Mouse (Mus musculus): Measurements from ENCODE around the gene Mif4gd.
A peak's percentile ranks its signal among the peaks of the same experiment; 100 is the strongest.
"Not testable (repeated sequence)": the region's sequence is repeated elsewhere in the genome, so short reads cannot be mapped to it uniquely, and the experiment has no call there.

Gene Mif4gd

GRCm38 (mm10) chr11:115612410-115613137 lies at the start of gene Mif4gd:
Gene Mif4gd (minus strand): TSS chr11:115612969.
- peak; percentile 74 for DNase-seq

DNA sequence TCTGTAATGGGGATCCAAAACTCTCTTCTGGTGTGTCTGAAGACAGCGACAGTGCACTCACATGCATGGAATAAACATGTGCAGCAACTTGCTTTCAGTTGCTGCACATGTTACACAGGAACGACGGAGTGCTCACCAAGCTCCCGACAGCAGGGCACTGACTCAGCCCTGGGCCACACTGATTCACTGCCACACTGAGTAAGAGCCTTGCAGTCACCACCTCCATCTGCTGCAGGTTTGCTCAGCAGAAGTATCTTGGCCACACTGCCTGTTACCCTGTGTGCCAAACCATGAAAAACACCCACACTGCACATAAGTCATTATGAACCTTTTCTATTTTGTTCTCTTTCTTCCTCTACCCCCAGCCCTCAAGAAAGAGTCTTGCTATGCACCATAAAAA lies 47.6 kb upstream of the Mif4gd start:
- no peak for DNase-seq

- DNase-seq: no peak
These were observed 45.8 kb upstream of the Mif4gd start for GRCm38 (mm10) chr11:115658521-115658920.

- no peak for DNase-seq
These were observed 41.4 kb upstream of the Mif4gd start for GRCm38 (mm10) chr11:115654128-115654527.

GRCm38 (mm10) chr11:115653194-115653593 lies 40.4 kb upstream of the Mif4gd start:
- DNase-seq: no peak

GRCm38 (mm10) chr11:115651680-115652079 lies 38.9 kb upstream of the Mif4gd start:
- no peak for DNase-seq

DNA sequence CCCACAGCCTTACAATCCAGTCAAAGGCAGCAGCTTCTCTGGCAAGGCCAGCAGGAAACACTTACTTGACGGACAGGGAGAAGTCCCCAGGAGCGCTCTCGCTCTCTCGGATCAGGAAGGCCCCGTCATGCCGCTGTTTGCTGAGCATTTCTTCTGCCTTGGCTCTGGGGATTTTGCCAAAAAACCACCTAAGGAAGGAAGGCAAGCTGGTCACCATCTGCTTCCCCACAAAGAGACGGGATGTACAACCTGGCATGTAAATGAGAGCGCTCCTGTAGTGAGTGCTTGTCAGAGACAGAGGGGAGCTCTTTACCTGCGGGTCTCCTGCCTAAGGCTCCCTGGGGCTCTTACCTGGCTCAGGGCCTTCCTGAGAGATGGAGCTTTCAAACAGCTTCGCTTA lies 36.9 kb upstream of the Mif4gd start:
- DNase-seq: no peak

DNA sequence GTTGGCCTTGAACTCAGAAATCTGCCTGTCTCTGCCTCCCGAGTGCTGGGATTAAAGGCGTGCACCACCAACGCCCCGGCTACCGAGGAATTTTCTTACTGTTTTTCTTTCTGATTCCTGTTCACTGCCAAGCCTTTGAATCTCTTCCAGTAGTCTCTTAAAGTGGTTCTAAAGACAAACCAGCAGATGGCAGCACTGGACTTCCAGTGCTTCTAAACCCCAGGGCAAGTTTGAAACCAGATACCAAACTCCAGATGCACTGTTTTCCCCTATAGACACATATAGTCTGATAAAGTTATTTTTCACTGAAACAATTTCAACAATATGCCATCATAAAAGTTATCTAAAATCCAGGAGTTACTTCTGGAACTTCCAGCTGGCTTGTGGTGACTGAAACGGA lies 34.7 kb upstream of the Mif4gd start:
- peak; percentile 59 for DNase-seq

- DNase-seq: no peak
These were observed 33.7 kb upstream of the Mif4gd start for GRCm38 (mm10) chr11:115646439-115646838.

- DNase-seq: not testable (repeated sequence)
These were observed 32.7 kb upstream of the Mif4gd start for GRCm38 (mm10) chr11:115645498-115645897.

- no peak for DNase-seq
These were observed 31.5 kb upstream of the Mif4gd start for GRCm38 (mm10) chr11:115644308-115644707.

DNA sequence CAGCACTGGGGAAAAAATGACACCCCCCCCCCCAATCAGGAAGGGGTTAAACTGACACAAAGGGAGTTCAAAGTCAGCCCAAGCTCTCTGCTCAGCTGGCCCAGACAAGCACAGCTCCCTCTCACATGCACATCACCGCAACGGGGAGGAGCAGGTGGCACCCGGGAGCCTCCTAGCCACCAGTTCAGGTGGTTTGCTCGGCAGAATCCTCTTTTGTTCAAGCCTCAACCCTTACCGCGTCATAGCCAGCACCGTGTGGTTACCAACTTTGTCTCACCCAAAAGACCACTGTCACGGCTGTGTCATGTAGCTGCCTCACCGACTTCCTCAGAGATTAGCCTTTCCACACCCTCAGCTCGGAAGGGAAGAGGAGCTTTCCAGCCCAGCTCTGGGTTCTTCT lies 30.5 kb upstream of the Mif4gd start:
- no peak for DNase-seq

DNA sequence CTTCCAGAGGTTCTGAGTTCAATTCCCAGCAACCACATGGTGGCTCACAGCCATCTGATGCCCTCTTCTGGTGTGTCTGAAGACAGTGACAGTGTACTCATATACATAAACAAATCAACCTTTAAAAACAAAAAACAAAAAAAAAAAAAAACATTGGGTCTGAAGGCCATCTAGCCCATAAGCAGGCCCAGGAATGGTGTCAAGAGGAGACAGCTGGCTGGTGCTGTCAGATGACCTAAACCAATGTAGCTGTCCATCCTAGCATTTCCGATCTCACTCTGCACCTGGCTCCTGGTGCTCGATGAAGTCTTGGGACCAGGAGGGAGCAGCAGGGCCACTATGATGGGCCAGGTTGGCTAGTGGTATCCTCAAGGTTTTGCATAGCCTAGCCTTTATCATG lies 29.9 kb upstream of the Mif4gd start:
- no peak for DNase-seq

DNA sequence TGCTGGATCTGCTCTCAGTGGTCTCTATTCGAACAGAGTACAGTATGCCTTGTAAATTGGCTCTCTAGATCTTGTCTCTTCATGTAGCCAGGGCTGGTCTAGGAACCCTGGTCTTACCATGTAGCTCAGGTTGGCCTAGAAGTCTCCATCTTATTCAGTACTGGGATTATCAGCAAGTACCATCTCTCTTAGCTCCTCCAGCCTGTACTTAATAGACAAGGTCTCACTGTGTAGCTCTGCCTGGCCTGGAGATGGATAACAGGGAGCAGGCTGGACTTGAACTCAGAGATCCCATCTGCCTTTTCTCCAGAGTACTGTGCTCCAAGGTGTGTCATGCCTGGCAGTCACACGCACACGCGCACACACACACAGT lies 28.9 kb upstream of the Mif4gd start:
- DNase-seq: no peak

DNA sequence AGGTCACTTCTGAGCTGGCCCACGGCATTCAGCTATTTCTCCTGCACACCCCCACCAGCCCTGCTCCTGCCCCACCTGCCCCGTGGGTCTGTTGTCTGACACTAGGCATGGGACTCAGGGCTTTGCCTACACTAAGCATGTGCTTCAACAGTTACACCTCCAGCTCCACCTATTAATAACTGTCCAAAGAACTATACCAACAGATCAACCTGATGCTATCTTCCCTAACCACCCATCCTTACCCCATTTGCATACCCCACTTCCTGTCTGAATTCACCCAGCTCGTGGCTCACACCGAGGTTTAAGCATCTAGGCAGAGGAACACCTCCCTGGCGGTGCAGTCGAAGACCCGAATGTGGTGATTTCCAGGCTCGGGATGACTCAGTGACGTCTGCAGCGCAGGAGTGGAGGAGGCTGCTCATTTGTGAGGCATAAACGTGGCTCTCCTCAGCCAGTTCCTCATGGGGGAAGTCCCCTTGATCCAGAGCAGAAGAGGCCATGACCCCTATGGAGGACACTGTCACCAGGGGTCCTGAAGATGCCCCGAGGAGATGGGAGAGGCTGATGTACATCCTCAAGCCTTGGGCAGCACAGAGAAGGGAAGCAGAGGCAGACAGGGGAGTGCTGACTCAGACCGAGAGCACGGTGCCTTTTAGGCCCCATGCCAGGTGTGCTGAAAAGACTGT lies 28.4 kb upstream of the Mif4gd start:
- no peak for DNase-seq

GRCm38 (mm10) chr11:115640311-115640828 lies 27.6 kb upstream of the Mif4gd start:
- DNase-seq: no peak

DNA sequence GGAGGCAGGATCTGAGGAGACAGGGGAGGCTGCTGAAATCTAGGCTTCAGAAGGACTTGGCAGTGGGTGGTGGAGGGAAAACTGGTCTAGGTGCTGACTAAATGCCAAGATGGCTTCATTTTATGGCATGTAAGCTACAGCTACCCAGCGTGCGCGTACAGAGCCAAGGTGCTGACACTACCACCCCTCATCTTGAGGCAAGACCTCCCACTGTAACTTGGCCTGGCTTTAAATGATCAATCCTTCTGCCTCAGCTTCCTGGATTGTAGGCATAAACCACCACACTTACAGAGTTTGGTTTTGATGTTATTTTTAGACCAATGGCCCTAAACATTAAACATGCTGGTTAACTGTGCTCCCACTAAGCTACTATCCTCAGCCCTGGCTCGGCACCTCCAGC lies 26.8 kb upstream of the Mif4gd start:
- DNase-seq: no peak

DNA sequence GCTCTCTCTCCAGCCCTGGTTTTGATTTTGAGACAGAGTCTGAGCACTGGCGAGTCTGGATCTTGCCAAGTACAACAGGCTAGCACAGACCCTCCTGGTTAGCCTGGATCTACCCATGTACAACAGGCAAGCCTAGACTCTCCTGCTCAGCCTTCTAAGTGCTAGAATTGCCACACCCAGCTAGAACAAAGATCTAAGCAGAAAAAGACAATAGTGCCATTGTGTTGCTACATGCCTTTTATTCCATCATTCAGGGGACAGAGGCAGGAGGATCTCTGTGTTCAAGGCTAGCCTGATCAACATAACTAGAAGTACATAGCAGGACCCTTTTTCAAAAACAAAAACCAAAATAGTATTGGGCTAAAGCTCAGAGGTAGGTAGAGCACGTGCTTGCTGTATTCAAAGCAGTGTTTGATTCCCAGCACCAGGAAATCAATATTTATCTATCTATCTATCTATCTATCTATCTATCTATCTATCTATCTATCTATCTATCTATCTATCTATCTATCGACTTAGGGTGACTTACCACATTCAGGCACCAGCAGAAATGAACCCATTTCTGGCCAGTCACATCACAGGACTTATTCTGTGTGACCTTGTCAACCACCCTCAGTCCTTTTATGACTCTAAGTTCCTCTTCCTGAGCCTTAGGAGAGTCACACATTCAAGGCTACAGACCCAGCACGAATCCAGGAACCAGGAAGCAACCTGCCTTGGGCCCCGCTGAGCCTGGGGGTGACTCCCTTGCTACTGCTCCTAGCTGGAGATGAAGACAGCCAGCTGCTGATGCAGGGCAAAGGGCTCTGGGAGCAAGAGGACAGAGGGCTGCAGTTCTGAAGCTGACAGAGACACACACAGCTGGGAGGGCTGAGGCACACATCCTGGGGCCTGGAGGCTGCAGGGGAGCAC lies 26.0 kb upstream of the Mif4gd start:
- no peak for DNase-seq

GRCm38 (mm10) chr11:115636960-115637359 lies 24.2 kb upstream of the Mif4gd start:
- no peak for DNase-seq

DNA sequence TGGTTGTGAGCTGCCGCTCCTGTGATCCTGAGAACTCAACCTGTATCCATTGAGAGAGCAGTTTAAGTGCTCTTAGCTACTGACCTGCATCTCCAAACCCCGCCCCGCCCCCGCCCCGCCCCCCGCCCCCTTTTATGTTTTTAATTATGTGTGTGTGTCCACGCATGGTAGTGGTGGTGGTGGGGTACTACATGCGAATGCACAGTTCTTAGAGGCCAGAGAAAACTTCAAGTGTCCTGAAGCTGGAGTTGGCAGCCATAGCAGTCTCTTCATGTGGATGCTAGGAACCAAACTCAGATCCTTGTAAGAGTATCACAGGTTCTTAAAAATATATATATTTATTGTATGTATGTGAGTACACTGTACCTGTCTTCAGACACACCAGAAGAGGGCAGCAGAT lies 22.7 kb upstream of the Mif4gd start:
- DNase-seq: no peak

DNA sequence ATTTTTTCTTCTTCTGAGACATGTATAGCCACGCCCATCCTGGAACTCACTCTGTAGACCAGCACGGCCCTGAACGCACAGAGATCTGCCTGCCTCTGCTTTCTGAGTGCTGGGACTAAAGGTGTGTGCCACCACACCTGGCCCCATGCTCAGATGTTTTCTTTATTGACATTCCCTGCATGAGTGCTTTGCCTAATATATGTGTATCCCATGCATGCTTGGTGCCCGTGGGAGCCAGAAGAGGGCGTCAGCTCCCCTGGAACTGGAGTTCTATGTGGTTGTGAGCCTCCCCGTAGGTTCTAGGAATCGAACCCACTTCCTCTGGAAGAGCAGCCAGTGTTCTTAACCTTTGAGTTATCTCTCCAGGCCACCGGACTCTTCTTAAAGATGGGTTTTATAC lies 22.3 kb upstream of the Mif4gd start:
- no peak for DNase-seq

GRCm38 (mm10) chr11:115634109-115634508 lies 21.3 kb upstream of the Mif4gd start:
- no peak for DNase-seq

GRCm38 (mm10) chr11:115632862-115633261 lies 20.1 kb upstream of the Mif4gd start:
- no peak for DNase-seq
